7 mouse cellular contexts compared by ENCODE assay signal in genomic region chr1:134494428-134495215, GRCm38 (mm10). TPM values are rescaled to one million over a fixed set of nuclear protein-coding genes. Genes with fewer than 3 reads are reported as not detected.
DNase-seq lines count a peak whose midpoint lies in the region; ATAC-seq and TF ChIP-seq lines count a peak whose summit lies in the region.

Rabif (plus strand) TSS chr1:134494648.

- peaks cover 15% of the 10 kb centered on the region; the same call in 1 of the 2 replicates for H3K36me3 ChIP-seq in intestine, postnatal 0 days (ENCODE audit: control insufficient read depth, insufficient read depth)
- peaks cover 9% of the 10 kb centered on the region; the same call in 1 of the 2 replicates for H3K36me3 ChIP-seq in midbrain, embryonic 12.5 days
- peaks cover 5% of the 10 kb centered on the region; the same call in 1 of the 2 replicates for H3K36me3 ChIP-seq in small intestine, adult 2 months (ENCODE audit: control insufficient read depth, insufficient read depth, low read length)

- peak within 1 kb of the TSS; percentile 88 for H3K27ac ChIP-seq in intestine, postnatal 0 days (ENCODE audit: low read depth, low read length)
- H3K27ac ChIP-seq in midbrain, embryonic 12.5 days (replicated peaks): peak within 1 kb of the TSS; percentile 89
- peak within 1 kb of the TSS; percentile 94 for H3K27ac ChIP-seq in small intestine, adult 2 months (ENCODE audit: insufficient read depth, low read depth, low read length)

- peak; percentile 74 for TF ChIP-seq CTCF in intestine, postnatal 0 days (IDR thresholded peaks at IDR 0.05; ENCODE audit: low read depth)
- TF ChIP-seq CTCF in small intestine, adult 2 months (IDR thresholded peaks at IDR 0.05; ENCODE audit: extremely low read depth, insufficient read length, insufficient replicate concordance, low read depth, low read length): peak; percentile 56; the same call in 1 of the 2 replicates

- no peaks in the 10 kb centered on the region for H3K9me3 ChIP-seq in intestine, postnatal 0 days (ENCODE audit: control insufficient read depth)
- H3K9me3 ChIP-seq in midbrain, embryonic 12.5 days: no peaks in the 10 kb centered on the region

- under 1% methylated on average over 56 of the region's 58 CpGs for WGBS in intestine, postnatal 0 days
- under 1% methylated on average over 57 of the region's 58 CpGs for WGBS in midbrain, embryonic 12.5 days
- WGBS in small intestine, adult 2 months: under 1% methylated on average over 58 of the region's 58 CpGs

- TF ChIP-seq POLR2A in small intestine, adult 2 months (IDR thresholded peaks at IDR 0.05; ENCODE audit: low read depth, low read length): 0 out of 2 replicates have a peak, but pooled peaks have one; percentile 59

- peak within 1 kb of the TSS; percentile 72 for H3K9ac ChIP-seq in intestine, postnatal 0 days (ENCODE audit: low read depth, low read length)
- H3K9ac ChIP-seq in midbrain, embryonic 12.5 days (replicated peaks): peak within 1 kb of the TSS; percentile 65

- peak; percentile 98 for ATAC-seq in intestine, postnatal 0 days
- peak; percentile 99 for ATAC-seq in midbrain, embryonic 12.5 days (ENCODE audit: low FRiP score, low read depth)

- peak within 1 kb of the TSS; percentile 72 for H3K4me2 ChIP-seq in intestine, postnatal 0 days (replicated peaks; ENCODE audit: low read depth)
- peak within 1 kb of the TSS; percentile 72 for H3K4me2 ChIP-seq in midbrain, embryonic 12.5 days (replicated peaks)

- H3K4me1 ChIP-seq in intestine, postnatal 0 days (replicated peaks; ENCODE audit: control insufficient read depth, insufficient read depth, low read length): no peaks in the 10 kb centered on the region
- H3K4me1 ChIP-seq in midbrain, embryonic 12.5 days: peaks cover 18% of the 10 kb centered on the region
- H3K4me1 ChIP-seq in small intestine, adult 2 months (ENCODE audit: control insufficient read depth, insufficient read depth, insufficient read length, low read length): peaks cover 5% of the 10 kb centered on the region; the same call in 1 of the 2 replicates

- H3K27me3 ChIP-seq in intestine, postnatal 0 days (replicated peaks; ENCODE audit: control insufficient read depth, insufficient read depth, low read length): no peaks in the 10 kb centered on the region
- H3K27me3 ChIP-seq in midbrain, embryonic 12.5 days: no peaks in the 10 kb centered on the region
- H3K27me3 ChIP-seq in small intestine, adult 2 months (ENCODE audit: control insufficient read depth, insufficient read depth, low read length): no peaks in the 10 kb centered on the region

- intact Hi-C loops in left cerebral cortex, postnatal 4 days (cut with DNase I): no loop called here

- H3K4me3 ChIP-seq in intestine, postnatal 0 days (ENCODE audit: low read depth, low read length): peak within 1 kb of the TSS; percentile 86
- peak within 1 kb of the TSS; percentile 72 for H3K4me3 ChIP-seq in midbrain, embryonic 12.5 days
- peak within 1 kb of the TSS; percentile 85 for H3K4me3 ChIP-seq in small intestine, adult 2 months (ENCODE audit: low read depth, low read length)

- DNase-seq in adrenal gland, adult 8-10 months: peak; percentile 98
- DNase-seq in embryo, embryonic 9.5 days (ENCODE audit: extremely low spot score): peak; percentile 97
- DNase-seq in gonadal fat pad, adult 2 months (ENCODE audit: low read depth): no peak
- DNase-seq in left cerebral cortex, postnatal 4 days: peak; percentile 100

RNA-seq across cellular contexts. Expression of gene Rabif, which starts in this region (rescaled TPM):
- total RNA-seq in adrenal gland, adult 8-10 months (2022): 10 to 100 TPM; 25.4 to 34.9 (median 30.4) TPM
- polyA plus RNA-seq in gonadal fat pad, adult 2 months (2012; rRNA removed): 16.8 and 17.7 TPM in 2 replicates
- polyA plus RNA-seq in intestine, postnatal 0 days (2015; fragmentation: Nextera tagmentation; extraction: Ambion mirVana): 25.9 and 26.2 TPM in 2 replicates
- 10 to 100 TPM; 38.2 to 38.5 TPM for total RNA-seq in left cerebral cortex, postnatal 4 days (2021)
- 42.6 and 45.6 TPM in 2 replicates for polyA plus RNA-seq in midbrain, embryonic 12.5 days (2016; fragmentation: Nextera tagmentation; extraction: Ambion mirVana)
- polyA plus RNA-seq in small intestine, adult 2 months (2012; rRNA removed): 5.8 and 8.5 TPM in 2 replicates
